Mouse (Mus musculus) embryo, embryonic 9.5 days (tissue): ENCODE results near the gene Slc22a12.

Experiments
- DNase-seq: peaks from one replicate; pipeline ENCODE4 v3.0.0-alpha.2; 2017; ENCODE audit errors: extremely low spot score

Gene Slc22a12

GRCm38 (mm10) chr19:6516153-6516552, 26.7 kb downstream of the Slc22a12 start:
- DNase-seq: no peak

- DNase-seq: no peak
Measured at GRCm38 (mm10) chr19:6515448-6515847, 27.4 kb downstream of the Slc22a12 start.

- no peak for DNase-seq
Measured at GRCm38 (mm10) chr19:6514940-6515339, 27.9 kb downstream of the Slc22a12 start.

DNA sequence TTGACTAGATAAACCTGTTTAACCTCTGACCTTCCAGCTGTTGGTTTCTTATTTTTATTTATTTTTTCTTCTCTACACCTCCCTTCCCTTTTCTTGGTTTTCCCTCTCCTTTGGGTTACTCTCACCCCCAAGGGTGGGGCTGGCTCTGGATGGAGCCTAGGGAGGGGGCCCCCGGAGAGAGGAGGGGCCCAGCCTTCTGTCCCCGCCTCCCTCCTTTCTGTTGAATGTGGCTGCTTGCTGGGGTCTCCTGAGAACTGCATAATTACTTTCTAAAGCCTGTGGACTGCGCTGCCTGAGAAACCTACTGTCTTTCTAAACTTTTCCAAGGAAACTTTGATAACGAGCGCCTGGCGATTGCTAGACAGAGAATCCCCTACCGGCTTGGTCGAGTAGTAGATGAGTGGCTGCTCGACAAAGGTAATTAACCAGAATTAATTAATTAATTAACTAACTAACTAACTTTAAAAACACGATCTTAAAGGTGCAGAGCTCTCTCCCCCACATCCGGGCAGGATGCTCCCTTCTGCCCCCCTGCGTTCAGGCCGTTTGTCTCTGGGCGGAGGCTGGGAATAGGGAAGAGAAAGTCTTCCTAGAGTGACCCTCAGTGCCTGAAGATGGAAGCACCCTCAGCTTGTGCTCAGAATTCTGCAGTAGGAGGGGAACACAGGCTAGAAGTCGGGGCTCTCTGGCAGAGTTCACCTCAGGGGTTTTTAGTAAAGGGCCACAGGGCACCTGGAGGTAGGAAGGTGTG, 29.3 kb downstream of the Slc22a12 start:
- peak; percentile 37 for DNase-seq

- no peak for DNase-seq
Measured at GRCm38 (mm10) chr19:6510546-6510945, 32.3 kb downstream of the Slc22a12 start.

- DNase-seq: no peak
Measured at GRCm38 (mm10) chr19:6509881-6510280, 33.0 kb downstream of the Slc22a12 start.

- no peak for DNase-seq
Measured at GRCm38 (mm10) chr19:6507393-6507792, 35.4 kb downstream of the Slc22a12 start.

- no peak for DNase-seq
Measured at GRCm38 (mm10) chr19:6504656-6505045, 38.2 kb downstream of the Slc22a12 start.

GRCm38 (mm10) chr19:6503926-6504655, 38.7 kb downstream of the Slc22a12 start:
- no peak for DNase-seq

DNA sequence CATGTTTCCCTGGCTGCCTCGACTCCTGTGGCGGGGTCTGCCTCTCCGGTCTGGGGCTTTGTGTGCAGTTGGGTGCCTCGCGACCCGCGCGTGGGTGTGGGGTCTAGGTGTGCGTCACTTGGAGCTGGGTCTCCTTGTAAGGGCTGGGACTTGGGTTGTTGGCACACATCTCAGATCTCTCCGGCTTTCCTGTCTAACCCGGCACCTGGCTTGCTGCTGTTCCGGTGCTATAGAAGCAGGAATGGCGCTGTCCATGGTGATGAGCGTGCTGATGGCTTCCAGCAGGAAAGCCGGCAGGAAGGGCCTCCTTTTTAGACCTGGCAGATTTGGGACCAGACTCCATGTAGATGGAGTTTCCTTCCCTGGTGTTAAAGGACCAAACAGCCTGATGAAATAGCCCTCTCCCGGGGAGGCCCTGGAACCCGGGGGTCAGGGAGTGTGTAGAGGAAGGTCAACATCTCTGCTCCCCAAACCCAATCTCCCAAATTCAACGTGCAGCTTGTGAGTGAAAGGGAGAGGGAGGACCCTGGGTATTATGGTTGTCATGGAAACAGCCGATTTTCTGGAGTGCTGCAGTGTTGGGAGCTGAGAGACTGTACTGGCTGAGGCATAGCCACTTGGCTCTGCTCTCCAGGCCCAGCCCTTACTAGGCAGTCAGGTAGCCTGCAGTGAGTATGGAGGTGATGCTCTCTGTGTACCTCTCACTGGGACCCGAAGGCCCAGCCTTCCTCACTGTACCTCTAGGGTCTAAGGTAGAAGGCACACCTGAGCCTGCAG, 40.1 kb downstream of the Slc22a12 start:
- peak; percentile 75 for DNase-seq

DNA sequence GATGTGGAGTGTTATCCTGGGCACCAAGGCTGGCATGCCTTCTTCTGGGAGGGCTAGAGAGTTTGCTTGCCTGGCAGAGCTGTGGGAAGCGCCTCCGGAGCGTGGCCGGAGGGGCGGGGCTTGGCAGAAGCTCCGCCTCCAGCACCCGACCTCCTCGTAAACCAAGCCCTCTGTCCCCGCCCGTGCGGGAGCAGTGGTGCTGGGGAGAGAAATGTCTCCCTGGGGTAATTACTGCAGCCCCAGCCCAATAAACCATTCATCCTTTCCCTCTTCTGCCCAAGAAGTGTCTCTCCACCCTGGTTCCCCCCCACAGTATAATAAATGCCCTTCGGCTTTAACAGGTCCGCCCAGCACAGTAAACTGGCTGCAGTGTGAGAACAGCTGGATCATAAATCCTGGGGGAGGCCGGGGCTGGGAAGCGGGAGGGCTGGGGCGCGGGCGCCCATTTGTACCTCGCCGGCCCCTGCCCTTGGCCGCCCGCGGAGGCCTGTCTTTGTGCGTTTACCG, 40.7 kb downstream of the Slc22a12 start:
- DNase-seq: peak; percentile 58

GRCm38 (mm10) chr19:6500636-6501025, 42.2 kb downstream of the Slc22a12 start:
- no peak for DNase-seq

DNA sequence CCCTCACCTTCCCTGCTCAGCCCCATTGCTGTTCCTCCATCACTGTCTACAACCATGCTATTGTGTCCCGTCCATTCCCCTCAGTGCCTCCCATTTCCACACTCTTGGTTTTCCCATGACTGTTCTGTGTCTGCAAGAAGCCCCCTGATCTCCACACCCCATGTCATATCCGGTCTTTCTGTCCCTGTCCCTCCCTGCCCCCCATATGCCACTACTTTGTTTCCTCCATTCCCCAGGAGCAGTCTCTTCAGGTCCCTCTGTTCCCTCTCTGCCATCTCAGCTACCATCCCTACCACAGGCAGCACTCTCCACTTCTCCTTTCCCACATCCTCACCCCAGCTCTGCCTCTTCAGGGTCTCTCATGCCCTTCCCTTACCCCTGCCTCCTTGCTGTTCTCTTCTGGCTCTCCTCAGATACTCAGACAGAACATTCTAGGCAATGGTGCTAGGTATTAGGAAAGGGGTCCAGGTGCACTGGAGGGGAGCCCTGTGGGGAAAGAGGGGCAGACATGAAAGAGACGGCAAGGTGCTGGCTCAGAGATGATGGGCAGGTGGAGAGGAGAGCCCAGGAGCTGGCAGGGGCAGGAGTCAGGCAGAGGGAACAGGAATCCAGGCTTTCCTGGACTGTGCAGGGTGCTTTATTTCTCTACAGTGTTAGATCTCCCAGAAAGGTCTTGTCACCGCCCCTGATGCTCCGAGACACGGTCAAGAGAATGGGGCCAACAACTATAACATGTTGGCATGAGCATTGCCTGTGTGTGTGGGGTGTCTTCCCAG, 42.8 kb downstream of the Slc22a12 start:
- no peak for DNase-seq

DNA sequence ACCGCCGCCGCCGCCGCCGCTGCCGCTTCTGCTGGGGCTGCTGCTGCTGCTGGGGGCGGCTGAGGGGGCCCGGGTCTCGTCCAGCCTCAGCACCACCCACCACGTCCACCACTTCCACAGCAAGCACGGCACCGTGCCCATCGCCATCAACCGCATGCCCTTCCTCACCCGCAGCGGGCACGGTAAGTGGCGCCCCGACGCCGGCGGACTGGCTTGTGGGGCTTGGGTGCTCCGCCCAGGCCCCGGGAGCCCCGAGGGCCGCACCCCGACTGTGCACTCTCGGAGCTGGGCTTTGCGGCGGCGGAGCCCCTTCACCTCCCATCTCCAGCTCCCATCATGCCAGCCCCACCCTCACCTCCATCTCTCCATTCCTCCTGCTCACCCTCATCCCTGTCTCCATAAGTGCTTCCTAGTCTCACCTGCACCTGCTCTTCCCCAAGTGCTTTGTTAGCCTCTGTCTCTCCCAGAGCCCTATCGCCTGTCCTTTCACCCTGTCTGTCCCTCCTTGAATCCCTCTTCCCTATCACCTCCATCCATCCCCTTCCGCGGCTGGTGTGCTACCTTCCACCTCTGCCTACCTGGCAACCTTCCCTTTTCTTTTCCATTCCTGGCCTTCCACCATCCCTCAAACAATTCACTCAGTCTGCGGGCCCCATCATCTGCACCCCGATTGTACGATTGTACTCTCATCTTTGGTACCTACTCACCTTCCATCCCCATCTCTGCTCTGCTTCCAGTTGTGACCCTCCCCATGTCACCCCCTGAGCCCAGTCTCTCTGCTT, 44.3 kb downstream of the Slc22a12 start:
- no peak for DNase-seq

DNA sequence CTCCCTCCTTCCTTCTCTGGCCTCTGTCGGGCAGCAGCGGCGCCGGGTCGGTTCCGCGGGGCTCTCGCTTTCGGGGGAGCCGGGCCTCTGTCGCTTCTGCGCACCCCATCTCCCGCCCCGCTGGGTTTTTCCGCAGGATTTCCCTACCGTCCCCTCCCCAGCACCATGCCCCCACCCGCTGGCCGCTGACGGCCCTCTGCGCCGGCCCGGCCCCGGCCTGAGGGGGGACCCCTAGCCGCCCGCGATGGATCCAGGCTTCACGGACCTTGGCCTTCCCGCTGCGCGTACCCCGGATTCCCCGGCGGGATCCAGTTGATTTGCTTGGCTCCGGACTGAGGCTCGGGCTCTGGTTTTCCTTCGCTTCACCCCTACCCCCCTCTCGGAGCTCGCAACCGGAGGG, 45.0 kb downstream of the Slc22a12 start:
- DNase-seq: no peak

- peak; percentile 72 for DNase-seq
Measured at GRCm38 (mm10) chr19:6497150-6497801, 45.6 kb downstream of the Slc22a12 start.

GRCm38 (mm10) chr19:6496462-6497149, 46.2 kb downstream of the Slc22a12 start:
- no peak for DNase-seq

- DNase-seq: no peak
Measured at GRCm38 (mm10) chr19:6495714-6496113, 47.1 kb downstream of the Slc22a12 start.

DNA sequence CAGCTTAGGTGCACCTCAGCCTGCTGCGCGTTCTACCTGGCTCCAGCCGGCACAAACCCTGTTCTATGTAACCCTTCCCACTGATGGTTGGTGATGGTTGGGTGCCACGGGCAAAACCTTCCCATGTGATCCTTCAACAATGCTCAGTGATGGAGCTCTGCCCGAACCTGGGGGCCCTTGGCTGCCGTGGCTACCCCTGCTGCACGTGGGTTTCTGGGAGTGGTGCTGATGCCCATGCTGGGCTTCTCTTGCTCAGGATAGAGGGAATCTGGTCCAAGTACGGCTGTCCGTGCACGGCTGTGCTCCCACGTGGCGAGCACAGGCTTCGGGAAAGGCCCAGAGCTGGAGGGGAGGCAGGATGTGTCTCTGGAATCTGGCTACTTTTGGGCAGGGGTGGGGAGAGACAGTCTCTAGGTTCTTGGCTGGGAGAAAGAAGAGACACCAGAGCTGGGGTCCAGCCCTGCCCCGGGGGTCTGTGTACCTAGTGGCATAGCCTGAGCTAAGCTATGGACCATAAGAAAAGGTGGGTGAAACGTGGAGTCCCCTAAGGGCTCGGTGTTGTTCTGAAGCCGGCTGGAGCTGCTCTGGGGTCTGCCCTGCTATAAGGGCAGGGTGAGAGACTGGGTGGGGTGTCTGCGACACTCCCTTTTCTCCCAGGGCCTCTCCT, 48.2 kb downstream of the Slc22a12 start:
- no peak for DNase-seq
